Mouse (Mus musculus) MEL (cell line): ENCODE data around the gene Rhd. TPM values are rescaled to one million over a fixed set of nuclear protein-coding genes. Genes with fewer than 3 reads are reported as not detected.
"Not testable (repeated sequence)": the region's sequence is repeated elsewhere in the genome, so short reads cannot be mapped to it uniquely, and the experiment has no call there.

Source experiments
- DNase-seq: peaks from one replicate; pipeline ENCODE4 v3.0.0; 2011; ENCODE audit warnings: low read depth, low spot score
- H3K27ac ChIP-seq: 2 replicates; pipeline ENCODE4 v1.5.1; 2012; ENCODE audit warnings: low read depth, mild to moderate bottlenecking, control low read depth, low read length, moderate library complexity; ENCODE audit not compliant: control insufficient read depth
- H3K27me3 ChIP-seq, 2 experiments: fragments of 150-350 bp in 1 of 2; sonication (generic) in 1 of 2; 2 replicates each; pipeline ENCODE4 v1.6.1; 2012; ENCODE audit warnings: low read length in 2 of 2, mild to moderate bottlenecking in 2 of 2, improper control_type of control experiment in 1 of 2, moderate library complexity in 1 of 2; ENCODE audit not compliant: insufficient read depth in 2 of 2, control insufficient read depth in 1 of 2
- H3K36me3 ChIP-seq, 2 experiments: 2 replicates each; pipeline ENCODE4 v1.6.1; 2012 to 2014; ENCODE audit warnings: low read length in 2 of 2, improper control_type of control experiment in 1 of 2, inconsistent platforms in 1 of 2, mild to moderate bottlenecking in 1 of 2; ENCODE audit not compliant: insufficient read depth in 2 of 2, control insufficient read depth in 1 of 2
- H3K4me1 ChIP-seq, 2 experiments: fragments of 150-350 bp in 1 of 2; sonication (generic) in 1 of 2; 2 replicates each; pipeline ENCODE4 v1.6.1; 2012; ENCODE audit warnings: low read length in 2 of 2, improper control_type of control experiment in 1 of 2, mild to moderate bottlenecking in 1 of 2; ENCODE audit not compliant: insufficient read depth in 2 of 2, control insufficient read depth in 1 of 2
- H3K4me3 ChIP-seq, 2 experiments: fragments of 150-350 bp in 1 of 2; sonication (generic) in 1 of 2; 2 replicates each; pipeline ENCODE4 v1.5.1; 2012; ENCODE audit warnings: low read depth in 2 of 2, low read length in 2 of 2, mild to moderate bottlenecking in 2 of 2, moderate library complexity in 2 of 2, control low read depth in 1 of 2, improper control_type of control experiment in 1 of 2; ENCODE audit not compliant: control insufficient read depth in 1 of 2, insufficient read depth in 1 of 2
- H3K79me2 ChIP-seq: 2 replicates; pipeline ENCODE4 v1.6.1; 2012; ENCODE audit warnings: mild to moderate bottlenecking, low read length, moderate library complexity; ENCODE audit not compliant: control insufficient read depth, poor library complexity, insufficient read depth
- H3K9ac ChIP-seq: 2 replicates; pipeline ENCODE4 v1.6.1; 2012; ENCODE audit warnings: low read depth, mild to moderate bottlenecking, control low read depth, low read length, moderate library complexity; ENCODE audit not compliant: control insufficient read depth, poor library complexity, severe bottlenecking
- H3K9me3 ChIP-seq: fragments of 150-350 bp; sonication (generic); replicated peaks from 2 replicates; pipeline ENCODE4 v1.6.1; 2012; ENCODE audit warnings: mild to moderate bottlenecking, low read length, improper control_type of control experiment, moderate library complexity; ENCODE audit not compliant: insufficient read depth
- BHLHE40 ChIP-seq: IDR thresholded peaks from 2 replicates; pipeline ENCODE4 v1.6.1; 2012; ENCODE audit warnings: low read depth, mild to moderate bottlenecking, inconsistent platforms, low read length, improper control_type of control experiment, borderline replicate concordance
- E2F4 ChIP-seq: IDR thresholded peaks from 2 replicates; pipeline ENCODE4 v1.6.1; 2011; ENCODE audit warnings: low read depth, low read length, improper control_type of control experiment, borderline replicate concordance
- ETS1 ChIP-seq: IDR thresholded peaks from 2 replicates; pipeline ENCODE4 v1.6.1; 2012; ENCODE audit warnings: low read depth, mild to moderate bottlenecking, inconsistent platforms, low read length, improper control_type of control experiment, moderate library complexity
- JUND ChIP-seq: IDR thresholded peaks from 2 replicates; pipeline ENCODE4 v1.6.1; 2011; ENCODE audit warnings: low read depth, mild to moderate bottlenecking, improper control_type of control experiment, low read length
- KAT2A ChIP-seq: conservative IDR thresholded peaks from 2 replicates; pipeline ENCODE4 v1.6.1; 2012; ENCODE audit warnings: low read depth, low read length, improper control_type of control experiment, inconsistent platforms
- MAZ ChIP-seq: IDR thresholded peaks from 2 replicates; pipeline ENCODE4 v1.6.1; 2012; ENCODE audit warnings: low read depth, mild to moderate bottlenecking, inconsistent platforms, low read length, improper control_type of control experiment
- MEF2A ChIP-seq: IDR thresholded peaks from 2 replicates; pipeline ENCODE4 v1.6.1; 2014; ENCODE audit warnings: low read depth, mild to moderate bottlenecking, inconsistent platforms, low read length, improper control_type of control experiment; ENCODE audit not compliant: poor library complexity, insufficient replicate concordance, severe bottlenecking; ENCODE audit errors: extremely low read depth
- MYC ChIP-seq: IDR thresholded peaks from 2 replicates; pipeline ENCODE4 v1.6.1; 2011; ENCODE audit warnings: low read depth, mild to moderate bottlenecking, low read length, improper control_type of control experiment, moderate library complexity
- NELFE ChIP-seq: IDR thresholded peaks from 2 replicates; pipeline ENCODE4 v1.6.1; 2011; ENCODE audit warnings: low read depth, low read length, improper control_type of control experiment
- POLR2A ChIP-seq, 2 experiments: IDR thresholded peaks; 2 replicates each; pipeline ENCODE4 v1.6.1; 2011 to 2012; ENCODE audit warnings: low read length in 2 of 2, mild to moderate bottlenecking in 2 of 2, control low read depth in 1 of 2, improper control_type of control experiment in 1 of 2, low read depth in 1 of 2, moderate library complexity in 1 of 2; ENCODE audit not compliant: control insufficient read depth in 1 of 2, insufficient read depth in 1 of 2, poor library complexity in 1 of 2
- POLR2AphosphoS2 ChIP-seq: IDR thresholded peaks from 2 replicates; pipeline ENCODE4 v1.6.1; 2011; ENCODE audit warnings: low read length, improper control_type of control experiment
- POLR2AphosphoS5 ChIP-seq: IDR thresholded peaks from 2 replicates; pipeline ENCODE4 v1.6.1; 2012; ENCODE audit warnings: low read depth, borderline replicate concordance, mild to moderate bottlenecking, inconsistent platforms, low read length, moderate library complexity, mixed read lengths
- RAD21 ChIP-seq: IDR thresholded peaks from 2 replicates; pipeline ENCODE4 v1.6.1; 2011; ENCODE audit warnings: mild to moderate bottlenecking, low read depth, low read length, improper control_type of control experiment
- RCOR1 ChIP-seq: IDR thresholded peaks from 2 replicates; pipeline ENCODE4 v1.6.1; 2012; ENCODE audit warnings: low read depth, mild to moderate bottlenecking, inconsistent platforms, low read length, improper control_type of control experiment
- TBP ChIP-seq: IDR thresholded peaks from 2 replicates; pipeline ENCODE4 v1.8.0; 2011; ENCODE audit warnings: low read depth, low read length, improper control_type of control experiment
- ZC3H11A ChIP-seq: IDR thresholded peaks from 2 replicates; pipeline ENCODE4 v1.6.1; 2012; ENCODE audit warnings: low read depth, mild to moderate bottlenecking, inconsistent platforms, low read length, improper control_type of control experiment
- ZMIZ1 ChIP-seq: IDR thresholded peaks from 2 replicates; pipeline ENCODE4 v1.6.1; 2012; ENCODE audit warnings: low read depth, mild to moderate bottlenecking, inconsistent platforms, low read length, improper control_type of control experiment, moderate library complexity
- polyA plus RNA-seq, 2 experiments: library from polyadenylated mRNA; stranded (reverse) in 1 of 2; unstranded in 1 of 2; fragments of >175 nt in 1 of 2; fragments of >200 nt in 1 of 2; gene quantifications; 2 replicates each; pipeline versions ENCODE4 v1.2.1 to v1.2.4; 2012; ENCODE audit warnings: low replicate concordance in 2 of 2, low read depth in 1 of 2; ENCODE audit not compliant: insufficient read length in 2 of 2, insufficient read depth in 1 of 2, missing spikeins in 1 of 2
- total RNA-seq: library from RNA; depleted of rRNA; stranded (reverse); fragments of 300-350 nt; gene quantifications from 2 replicates; pipeline ENCODE4 v1.2.3, GENCODE M21; 2012

The Rhd gene
- total and polyA plus RNA-seq, 3 experiments, result 49.9 to 176 TPM; not detected in 1

DNA sequence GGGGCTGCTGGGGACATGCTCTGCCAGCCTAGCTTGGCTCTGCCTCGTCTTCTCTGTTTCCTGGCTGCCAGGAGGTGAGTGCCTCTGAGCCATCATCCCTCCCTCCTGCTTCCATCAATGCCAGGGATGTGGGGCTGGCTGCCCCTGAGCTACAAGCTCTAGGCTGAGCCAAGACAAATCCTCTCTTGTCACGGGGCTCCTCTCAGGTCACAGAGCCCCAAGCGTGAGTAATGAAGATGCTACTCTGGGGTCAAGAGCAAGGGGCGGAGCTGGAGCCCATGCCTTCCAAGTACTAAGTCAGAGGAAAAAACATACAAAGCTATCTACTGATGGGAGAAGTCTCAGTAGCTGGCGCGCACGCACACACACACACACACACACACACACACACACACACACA lies 38.7 kb downstream of the Rhd start:
- no peaks in the 10 kb centered on the region for H3K27me3 ChIP-seq
- H3K9me3 ChIP-seq, result no peaks in the 10 kb centered on the region
- H3K4me1 ChIP-seq, result no peaks in the 10 kb centered on the region
- no peak overlapping the region for H3K4me3 ChIP-seq
- DNase-seq, result no peak
- no peak overlapping the region for H3K27ac ChIP-seq
- H3K9ac ChIP-seq, result no peak overlapping the region
- no peaks in the 10 kb centered on the region for H3K79me2 ChIP-seq
- no peak for TF ChIP-seq TBP
- no peak for TF ChIP-seq POLR2AphosphoS5
- no peak for TF ChIP-seq ETS1
- TF ChIP-seq RAD21, result no peak
- no peak for TF ChIP-seq MEF2A
- TF ChIP-seq ZC3H11A, result no peak
- TF ChIP-seq JUND, result no peak
- no peak for TF ChIP-seq MYC
- TF ChIP-seq KAT2A, result no peak
- no peak for TF ChIP-seq ZMIZ1
- no peak for TF ChIP-seq E2F4
- no peak for TF ChIP-seq MAZ
- no peak for TF ChIP-seq RCOR1
- no peak for TF ChIP-seq BHLHE40
- TF ChIP-seq, all 39 proteins: peak for 0
- H3K36me3 ChIP-seq, result peaks cover 0 to 13% of the 10 kb centered on the region in 2 experiments; a peak in 2 of 4 replicates

GRCm38 (mm10) chr4:134911406-134911805 lies 47.1 kb downstream of the Rhd start:
- H3K9ac ChIP-seq, H3K9me3 ChIP-seq, H3K27me3 ChIP-seq, H3K4me3 ChIP-seq: not testable (repeated sequence)
- H3K27ac ChIP-seq, result peak overlapping the region; percentile 1; the same call in 1 of the 2 replicates
- peaks cover 5 to 15% of the 10 kb centered on the region in 2 experiments for H3K36me3 ChIP-seq
- TF ChIP-seq NELFE (peak; percentile 53), ZMIZ1 (peak; percentile 48; the same call in 1 of the 2 replicates), POLR2A (IDR thresholded peaks at IDR 0.05; ENCODE audit: control insufficient read depth in 1 of 2, insufficient read depth in 1 of 2, low read depth in 1 of 2, low read length in 2 of 2, poor library complexity in 1 of 2) (peak in 1 of 2 experiments; percentile 68; a peak in 1 of 4 replicates), POLR2AphosphoS2 (peak; percentile 51; the same call in 1 of the 2 replicates), TBP (peak; percentile 81)
- peak; percentile 64 for DNase-seq
- H3K4me1 ChIP-seq, result peaks cover 5 to 16% of the 10 kb centered on the region in 2 experiments
- peaks cover 11% of the 10 kb centered on the region for H3K79me2 ChIP-seq
